Mouse (Mus musculus) MN1 (cell line): ENCODE data around the gene Grk5.

Experiments
- DNase-seq: peaks from one replicate; pipeline ENCODE4 v3.0.0-alpha.2; 2016; ENCODE audit warnings: low spot score

Grk5 gene

DNA sequence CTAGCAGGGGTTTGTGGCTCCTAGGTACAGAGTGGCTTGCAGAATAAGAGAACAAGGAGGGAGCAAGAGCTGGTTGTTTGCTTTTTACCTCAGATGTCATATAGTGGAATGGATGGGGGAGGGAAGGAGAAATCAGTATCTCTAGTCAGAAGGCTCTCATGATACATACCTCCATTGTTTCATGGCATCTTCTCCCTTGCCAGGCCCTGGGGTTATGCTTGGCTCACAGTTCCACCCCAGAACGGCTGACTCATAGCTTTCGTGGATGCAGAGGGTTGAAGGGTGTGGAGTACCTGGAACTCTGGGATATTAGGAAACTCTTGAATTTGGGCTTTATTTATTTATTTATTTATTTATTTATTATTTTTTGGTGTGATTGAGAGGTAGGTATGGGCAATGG lies 84.0 kb downstream of the Grk5 start:
- DNase-seq: no peak

DNA sequence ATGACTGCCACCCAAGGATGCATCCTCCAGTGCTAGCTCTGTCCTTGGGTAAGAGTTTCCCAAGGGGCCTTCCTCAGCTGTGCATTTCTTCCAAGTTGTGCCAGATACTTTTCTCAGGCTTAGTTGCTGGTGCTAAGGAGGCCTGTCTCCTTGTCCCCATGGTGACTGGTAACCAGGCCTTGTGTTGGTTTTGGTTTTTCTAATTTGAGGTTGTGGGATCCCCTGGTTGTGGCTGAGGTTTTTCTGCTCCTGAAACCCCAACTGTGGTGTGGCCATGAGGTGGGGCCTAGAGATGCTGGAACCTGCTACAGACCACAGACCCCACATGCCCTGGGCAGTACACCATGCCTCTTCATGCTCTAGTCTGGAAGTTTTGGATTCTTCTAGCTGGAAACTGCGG lies 90.0 kb downstream of the Grk5 start:
- DNase-seq: no peak

DNA sequence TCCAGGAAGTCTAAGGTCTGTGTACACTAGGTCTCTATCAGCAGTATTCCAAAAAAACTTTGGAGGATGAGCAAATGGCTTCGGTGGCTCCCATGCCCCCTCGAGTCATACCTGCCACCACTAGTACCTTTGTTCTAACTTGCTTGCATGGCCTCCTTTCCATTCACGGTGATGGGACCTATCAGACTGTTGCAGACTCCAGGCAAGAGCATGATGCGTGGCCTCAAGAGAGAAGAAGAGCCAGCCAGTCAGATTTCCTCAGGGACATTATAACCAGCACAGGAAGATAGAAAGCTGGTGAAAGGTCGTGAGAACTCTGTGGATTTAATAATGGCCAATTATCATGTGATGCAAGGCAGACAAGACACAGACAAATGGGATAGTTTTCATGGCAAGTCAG lies 91.8 kb downstream of the Grk5 start:
- DNase-seq: no peak

GRCm38 (mm10) chr19:60981894-60982293 lies 92.3 kb downstream of the Grk5 start:
- no peak for DNase-seq

GRCm38 (mm10) chr19:60989766-60990165 lies 100.2 kb downstream of the Grk5 start:
- no peak for DNase-seq

DNA sequence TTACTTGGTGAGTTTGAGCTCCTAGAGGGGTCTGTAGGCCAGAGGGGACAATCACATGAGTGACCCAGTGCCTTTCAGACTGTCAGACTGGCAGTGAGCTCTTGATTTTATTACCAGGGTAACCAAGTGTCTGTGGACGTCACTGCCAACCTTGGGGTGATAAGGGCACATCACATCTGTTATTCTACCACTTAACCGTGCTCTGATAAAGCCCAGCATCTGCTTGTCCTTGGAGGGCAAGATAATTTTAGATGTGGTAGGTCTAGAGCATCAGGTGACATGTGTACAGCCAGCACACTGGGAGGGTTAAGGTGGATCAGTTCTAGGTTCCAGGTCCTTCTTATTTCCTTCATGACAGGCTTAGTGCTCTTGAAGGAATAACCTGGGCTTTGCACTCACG lies 104.7 kb downstream of the Grk5 start:
- no peak for DNase-seq

- no peak for DNase-seq
These were observed 105.3 kb downstream of the Grk5 start for GRCm38 (mm10) chr19:60994845-60995244.

DNA sequence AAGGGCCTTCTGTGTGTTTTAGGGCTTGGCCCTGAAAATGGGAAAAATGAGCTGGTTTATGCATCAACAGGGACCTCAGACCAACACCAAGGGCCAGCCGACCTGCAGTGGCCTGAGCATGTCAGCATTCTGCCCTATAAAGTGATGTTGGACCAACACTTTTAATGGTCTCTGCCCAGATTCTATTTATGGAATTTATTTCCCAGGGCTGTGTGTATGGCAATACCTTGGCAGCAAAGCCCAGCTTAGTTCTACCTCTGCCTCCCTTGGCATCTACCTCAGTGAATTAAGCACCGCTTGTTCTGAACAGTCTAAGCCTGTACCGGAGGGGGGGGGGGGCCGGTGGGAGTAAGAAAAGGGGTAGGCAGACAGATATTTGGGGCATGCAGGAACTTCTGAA lies 108.2 kb downstream of the Grk5 start:
- no peak for DNase-seq

DNA sequence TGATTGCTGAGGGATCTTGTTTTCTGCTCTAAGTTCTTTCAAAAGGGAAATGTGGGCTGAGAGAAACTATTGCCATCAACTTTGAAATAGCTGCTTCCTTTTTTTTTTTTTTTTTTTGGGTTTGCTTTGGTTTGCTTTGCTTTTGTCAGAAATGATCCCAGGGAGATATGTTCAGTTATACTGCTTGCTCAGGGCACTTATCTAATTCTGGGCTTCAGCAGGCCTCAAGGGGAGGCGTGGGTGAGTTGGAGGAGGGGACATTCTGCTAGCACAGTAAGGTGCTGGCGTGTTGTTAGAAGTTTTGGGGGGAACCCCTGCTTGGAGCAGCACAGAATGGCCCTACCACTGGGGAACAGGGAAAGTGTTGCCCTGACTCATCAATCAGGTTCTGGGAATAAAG lies 110.1 kb downstream of the Grk5 start:
- no peak for DNase-seq

DNA sequence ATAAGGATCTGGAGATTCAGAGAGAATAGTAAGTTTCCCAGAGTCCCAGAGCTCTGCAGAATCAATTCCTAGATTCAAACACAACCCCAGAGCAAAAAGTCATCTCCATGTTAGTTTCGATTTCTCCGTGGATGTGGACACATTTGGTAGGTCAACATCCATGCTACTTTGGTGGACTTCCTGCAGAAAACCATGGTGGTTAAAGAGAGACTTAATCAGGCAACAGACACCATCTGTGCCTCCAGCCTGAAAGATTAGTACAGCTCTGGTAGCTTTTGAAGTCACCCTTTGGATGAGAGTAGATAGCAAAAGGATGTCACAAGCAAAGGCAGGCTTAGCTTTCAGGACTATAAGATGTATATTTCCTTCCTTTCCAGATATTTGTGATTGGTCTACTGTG lies 111.4 kb downstream of the Grk5 start:
- no peak for DNase-seq

DNA sequence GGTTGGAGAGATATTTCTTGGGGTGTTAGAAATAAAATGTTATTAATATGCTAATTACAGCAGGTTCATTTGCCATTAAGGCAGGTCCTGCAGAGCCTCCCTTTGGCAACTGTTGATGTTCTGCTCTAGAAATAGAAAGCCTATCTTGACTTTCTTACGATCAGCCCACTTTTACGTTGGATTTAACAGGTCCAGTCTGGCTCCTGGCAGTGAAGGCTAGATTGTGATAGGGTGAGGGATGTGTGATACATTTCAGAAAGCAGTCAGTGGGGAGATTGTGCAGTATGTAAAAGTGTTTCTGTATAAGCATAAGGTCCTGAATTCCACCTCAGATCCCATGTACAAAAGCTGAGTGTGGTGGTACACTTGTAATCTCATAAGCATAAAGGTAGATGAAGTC lies 119.7 kb downstream of the Grk5 start:
- no peak for DNase-seq

DNA sequence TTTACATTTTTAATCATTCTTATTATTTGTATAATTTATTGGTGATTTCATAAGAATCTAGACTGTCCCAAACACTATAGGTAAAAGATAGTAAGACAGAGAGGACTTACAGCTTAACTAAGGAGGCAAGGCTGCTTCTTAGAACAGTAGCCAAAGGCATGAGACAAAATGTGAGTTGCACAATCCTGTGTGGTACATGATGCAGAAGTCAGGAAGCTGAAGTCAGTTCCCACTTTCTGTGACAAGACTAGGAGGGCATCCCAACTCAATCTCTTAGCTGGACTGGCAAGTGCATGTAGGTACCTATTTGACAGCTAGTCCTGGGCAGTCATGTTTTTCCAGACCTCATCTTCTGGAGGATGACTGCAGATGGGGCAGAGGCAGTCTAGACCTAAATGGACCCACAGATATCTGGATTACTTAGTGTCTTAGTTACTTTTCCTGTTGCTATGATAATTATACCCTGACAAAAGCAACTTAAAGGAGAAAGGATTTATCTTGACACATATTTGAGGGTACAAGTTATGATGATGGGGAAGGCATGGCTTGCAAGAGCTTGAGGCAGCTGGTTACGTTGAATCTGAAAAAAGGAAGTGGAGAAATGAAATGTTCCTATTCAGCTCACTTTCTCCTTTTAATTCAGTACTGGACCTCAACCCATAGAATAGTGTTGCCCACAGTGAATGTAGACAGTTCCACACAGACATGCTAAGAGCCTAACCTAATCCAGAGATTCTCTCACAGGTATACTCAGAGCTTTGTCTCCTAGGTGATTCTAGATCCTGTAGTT lies 128.1 kb downstream of the Grk5 start:
- DNase-seq: no peak

DNA sequence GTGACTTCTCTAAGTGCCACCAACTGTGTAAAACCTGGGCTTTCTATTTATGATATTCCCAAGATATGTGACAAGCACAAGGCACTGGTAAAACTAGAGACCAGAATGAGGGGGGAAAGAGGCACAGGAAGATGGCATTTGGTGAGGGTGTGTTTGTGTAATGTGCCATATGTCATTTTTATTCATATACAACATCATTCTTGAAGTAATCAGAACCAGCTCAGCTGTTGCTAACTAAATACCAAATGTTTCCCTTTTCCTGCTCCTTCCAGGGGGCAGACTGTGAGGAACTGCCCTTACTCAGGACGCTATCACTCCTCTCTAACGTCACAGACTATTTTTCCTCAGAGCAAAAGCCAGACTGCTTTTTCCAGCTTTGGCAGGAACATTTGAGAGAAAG lies 132.0 kb downstream of the Grk5 start:
- DNase-seq: no peak

DNA sequence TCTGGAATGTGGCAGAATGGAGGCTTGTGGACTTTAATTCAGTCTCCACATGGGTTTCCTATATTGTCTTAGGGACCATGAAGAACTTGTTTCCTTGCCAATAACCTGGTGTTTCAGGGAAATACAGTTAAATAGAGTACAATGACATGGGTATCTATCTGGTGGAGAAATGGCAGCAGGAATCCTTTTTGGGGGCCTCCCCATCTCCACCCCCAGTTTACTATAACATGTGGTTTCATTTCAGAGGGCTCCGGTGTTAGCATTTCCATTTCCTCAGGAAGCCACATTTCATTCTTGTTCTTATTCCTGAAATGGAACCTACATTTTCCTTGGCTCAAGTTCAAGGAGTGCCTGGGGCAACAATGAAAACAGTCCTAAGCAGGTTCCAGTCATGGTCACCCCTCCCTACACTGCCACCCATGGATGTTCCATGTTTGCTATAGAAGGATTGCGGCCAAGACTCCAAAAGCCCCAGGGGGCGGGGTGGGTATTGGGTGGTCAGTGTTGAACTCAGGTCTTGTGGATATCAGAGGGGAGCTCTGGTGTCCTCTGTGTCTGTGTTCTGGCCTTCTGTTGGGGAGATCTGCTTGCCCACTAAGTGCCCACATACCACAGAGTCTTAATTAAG lies 132.5 kb downstream of the Grk5 start:
- no peak for DNase-seq

DNA sequence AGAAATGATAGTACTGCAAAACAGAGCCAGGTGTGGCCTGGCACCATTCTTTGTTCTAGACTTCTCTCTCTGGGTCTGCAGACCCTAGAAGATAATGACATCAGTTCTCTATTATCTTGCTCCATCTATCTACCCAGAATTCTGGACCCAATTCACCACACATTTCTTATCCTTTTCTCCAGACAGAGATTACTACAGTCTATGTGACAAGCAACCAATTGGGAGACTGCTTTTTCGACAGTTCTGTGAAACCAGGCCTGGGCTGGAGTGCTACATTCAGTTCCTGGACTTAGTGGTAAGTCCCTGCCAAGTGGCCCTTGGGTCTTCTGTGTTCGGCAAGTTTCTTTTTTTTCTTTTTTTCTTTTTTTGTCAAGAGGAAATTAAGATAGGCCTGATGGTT lies 142.0 kb downstream of the Grk5 start:
- DNase-seq: no peak

DNA sequence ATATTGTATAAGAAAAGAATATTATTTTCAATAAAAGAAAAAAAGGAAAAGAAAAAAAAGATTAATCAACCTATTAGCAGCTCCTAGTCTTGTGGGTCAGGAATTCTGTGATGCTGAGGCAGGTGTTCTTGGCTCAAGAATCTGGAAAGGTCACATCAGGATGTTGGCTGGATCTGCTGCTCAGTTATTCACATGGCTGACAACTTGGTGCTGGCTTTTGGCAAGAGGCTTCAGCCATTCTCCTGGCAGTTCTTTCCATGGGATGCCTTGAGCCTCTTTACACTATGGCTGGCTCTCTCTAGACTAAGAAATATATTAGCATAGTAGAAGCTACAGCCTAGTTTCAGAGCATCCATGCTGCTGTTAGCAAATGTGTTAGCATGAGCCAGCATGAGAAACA lies 149.6 kb downstream of the Grk5 start:
- DNase-seq: no peak

- DNase-seq: no peak
These were observed 159.1 kb downstream of the Grk5 start for GRCm38 (mm10) chr19:61048646-61049045.

GRCm38 (mm10) chr19:61049413-61049812 lies 159.9 kb downstream of the Grk5 start:
- no peak for DNase-seq

DNA sequence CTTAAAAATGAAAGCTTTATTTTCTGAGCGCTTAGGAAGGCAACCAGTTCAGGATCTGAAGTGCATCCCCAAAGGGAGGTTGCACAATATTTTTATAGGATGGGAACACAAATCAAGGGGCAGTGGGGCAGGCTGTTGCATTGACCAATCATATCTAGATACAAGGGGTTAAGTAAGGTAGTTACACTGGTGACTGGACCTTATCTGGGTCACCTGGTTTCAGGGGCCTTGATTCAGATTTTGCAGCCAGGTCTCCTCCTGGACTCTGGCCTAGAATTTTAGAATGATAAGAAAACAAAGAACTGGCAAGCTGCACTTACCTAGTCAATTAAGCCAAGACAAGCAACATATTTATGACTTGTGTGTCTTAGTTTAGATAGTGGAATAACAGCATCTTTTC lies 161.6 kb downstream of the Grk5 start:
- no peak for DNase-seq

GRCm38 (mm10) chr19:61052008-61052407 lies 162.5 kb downstream of the Grk5 start:
- no peak for DNase-seq

- no peak for DNase-seq
These were observed 163.2 kb downstream of the Grk5 start for GRCm38 (mm10) chr19:61052786-61053185.

DNA sequence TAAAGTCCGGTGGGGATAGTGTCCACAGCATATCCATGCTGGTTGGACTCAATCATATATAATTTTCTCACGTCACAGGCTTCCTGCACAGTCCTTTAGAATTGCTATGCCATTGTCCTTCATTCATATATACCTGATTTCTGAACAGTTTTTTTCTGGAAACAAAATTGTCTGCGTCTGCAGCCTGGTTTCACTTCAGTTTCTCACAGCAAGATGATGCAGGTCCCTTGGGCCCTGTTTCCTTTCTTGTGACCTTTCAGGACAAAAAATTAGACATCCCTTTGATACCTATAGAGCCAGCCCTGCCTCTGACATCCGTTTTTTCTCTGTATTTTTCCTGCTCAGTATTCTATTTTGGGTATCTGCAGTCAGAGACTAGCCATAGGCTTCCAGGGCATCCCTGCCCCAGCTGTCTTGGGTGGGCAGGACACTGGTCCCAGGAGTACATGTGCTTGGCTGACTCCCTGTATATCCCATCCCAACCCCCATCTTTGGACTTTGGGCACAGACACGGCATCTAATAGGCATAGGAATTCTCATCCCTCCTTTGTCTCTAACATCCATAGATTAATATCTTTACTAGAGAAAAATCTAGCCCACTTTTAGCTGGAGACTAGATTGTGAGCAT lies 167.3 kb downstream of the Grk5 start:
- DNase-seq: no peak

- DNase-seq: peak; percentile 14
These were observed 168.0 kb downstream of the Grk5 start for GRCm38 (mm10) chr19:61057581-61057980.

DNA sequence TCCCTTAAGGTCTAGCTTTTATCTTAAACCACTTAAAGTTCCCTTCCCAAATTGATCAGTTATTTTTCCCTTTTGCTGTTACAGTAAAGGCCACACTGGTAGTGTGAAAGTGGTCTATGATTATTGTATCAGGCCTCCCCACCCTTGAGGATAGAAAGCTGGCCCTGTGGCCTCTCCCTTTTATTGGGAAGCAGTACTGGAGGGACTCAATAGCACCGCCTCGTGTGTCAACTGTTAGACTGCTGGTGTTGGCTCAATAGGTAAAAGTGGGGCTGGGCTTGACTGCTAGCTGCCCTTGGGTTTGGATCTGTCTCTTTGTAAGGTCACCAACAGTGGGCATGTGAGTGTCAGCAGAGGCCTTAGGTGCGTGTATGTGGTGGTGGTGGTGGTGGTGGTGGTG lies 174.8 kb downstream of the Grk5 start:
- no peak for DNase-seq
